Mouse (Mus musculus): ENCODE data around the gene Tcte1.
A peak's percentile ranks its signal among the peaks of the same experiment; 100 is the strongest.

The Tcte1 gene

GRCm38 (mm10) chr17:45515806-45516205 lies 7.4 kb upstream of the Tcte1 start:
- no peak for DNase-seq

- DNase-seq = peak; percentile 90
These were observed 6.7 kb upstream of the Tcte1 start for GRCm38 (mm10) chr17:45516488-45516887.

- no peak for DNase-seq
These were observed 6.1 kb upstream of the Tcte1 start for GRCm38 (mm10) chr17:45517135-45517534.

- no peak for DNase-seq
These were observed 5.6 kb upstream of the Tcte1 start for GRCm38 (mm10) chr17:45517549-45518215.

GRCm38 (mm10) chr17:45518766-45519475 lies 4.3 kb upstream of the Tcte1 start:
- peak; percentile 87 for DNase-seq

- no peak for DNase-seq
These were observed 3.1 kb upstream of the Tcte1 start for GRCm38 (mm10) chr17:45520136-45520535.

- DNase-seq = no peak
These were observed 1.7 kb downstream of the Tcte1 start for GRCm38 (mm10) chr17:45524961-45525360.

- DNase-seq = no peak
These were observed 3.3 kb downstream of the Tcte1 start for GRCm38 (mm10) chr17:45526571-45526970.

- peak; percentile 89 for DNase-seq
These were observed 7.1 kb downstream of the Tcte1 start for GRCm38 (mm10) chr17:45530346-45530782.

GRCm38 (mm10) chr17:45532896-45533295 lies 9.7 kb downstream of the Tcte1 start:
- DNase-seq = no peak

- no peak for DNase-seq
These were observed 13.0 kb downstream of the Tcte1 start for GRCm38 (mm10) chr17:45536264-45536663.

- no peak for DNase-seq
These were observed 15.2 kb downstream of the Tcte1 start for GRCm38 (mm10) chr17:45538394-45538793.

GRCm38 (mm10) chr17:45539664-45540063 lies 16.4 kb downstream of the Tcte1 start:
- no peak for DNase-seq

- no peak for DNase-seq
These were observed 18.9 kb downstream of the Tcte1 start for GRCm38 (mm10) chr17:45542129-45542528.

GRCm38 (mm10) chr17:45542705-45543104 lies 19.5 kb downstream of the Tcte1 start:
- peak; percentile 51 for DNase-seq

GRCm38 (mm10) chr17:45543115-45543514 lies 19.9 kb downstream of the Tcte1 start:
- DNase-seq = no peak

- DNase-seq = peak; percentile 60
These were observed 21.0 kb downstream of the Tcte1 start for GRCm38 (mm10) chr17:45544001-45544872.

GRCm38 (mm10) chr17:45544873-45545277 lies 21.6 kb downstream of the Tcte1 start:
- peak; percentile 61 for DNase-seq

- DNase-seq = peak; percentile 51
These were observed 22.2 kb downstream of the Tcte1 start for GRCm38 (mm10) chr17:45545278-45545961.

GRCm38 (mm10) chr17:45546941-45547340 lies 23.7 kb downstream of the Tcte1 start:
- DNase-seq = peak; percentile 65

- DNase-seq = peak; percentile 52
These were observed 24.4 kb downstream of the Tcte1 start for GRCm38 (mm10) chr17:45547461-45548190.

All from cerebellum, adult 11 months (tissue).